Mouse (Mus musculus) liver, embryonic 15.5 days (tissue): ENCODE measurements around the gene Tmem189. TPM values are rescaled to one million over a fixed set of nuclear protein-coding genes. Genes with fewer than 3 reads are reported as not detected.

Source experiments
- ATAC-seq: fragments of 200-750 bp; cut with Nextera tagmentation; 2 replicates; pipeline ENCODE4 v1.8.0; 2017; ENCODE audit warnings: moderate number of reproducible peaks, mild to moderate bottlenecking, moderate library complexity; ENCODE audit not compliant: insufficient read depth
- H3K27ac ChIP-seq: fragments of 300-500 bp; sonication (generic); replicated peaks from 2 replicates; pipeline ENCODE4 v1.5.1; 2015; ENCODE audit warnings: mild to moderate bottlenecking, inconsistent platforms
- H3K27me3 ChIP-seq: fragments of 300-500 bp; sonication (generic); 2 replicates; pipeline ENCODE4 v1.6.1; 2015; ENCODE audit warnings: mild to moderate bottlenecking, inconsistent platforms
- H3K36me3 ChIP-seq: fragments of 300-500 bp; sonication (generic); replicated peaks from 2 replicates; pipeline ENCODE4 v1.6.1; 2015; ENCODE audit warnings: moderate library complexity, mild to moderate bottlenecking, inconsistent platforms
- H3K4me1 ChIP-seq: fragments of 300-500 bp; sonication (generic); replicated peaks from 2 replicates; pipeline ENCODE4 v1.6.1; 2015; ENCODE audit warnings: inconsistent platforms
- H3K4me2 ChIP-seq: fragments of 300-500 bp; sonication (generic); 2 replicates; pipeline ENCODE4 v1.6.1; 2015; ENCODE audit warnings: moderate library complexity, mild to moderate bottlenecking, inconsistent platforms
- H3K4me3 ChIP-seq: fragments of 300-500 bp; sonication (generic); replicated peaks from 2 replicates; pipeline ENCODE4 v1.5.1; 2015; ENCODE audit warnings: mild to moderate bottlenecking, inconsistent platforms
- H3K9ac ChIP-seq: fragments of 300-500 bp; sonication (generic); 2 replicates; pipeline ENCODE4 v1.6.1; 2015; ENCODE audit warnings: moderate library complexity, mild to moderate bottlenecking, inconsistent platforms
- H3K9me3 ChIP-seq: fragments of 300-500 bp; sonication (generic); replicated peaks from 2 replicates; pipeline ENCODE4 v1.6.1; 2016; ENCODE audit warnings: inconsistent platforms
- WGBS: fragments of 180-500 bp; shearing (Covaris S2); methylation state at CpG from one replicate; pipeline ENCODE4 v1.1.7; 2015; ENCODE audit warnings: mixed read lengths; ENCODE audit not compliant: insufficient replicate concordance; 5-methylcytosine and 5-hydroxymethylcytosine counted together
- microRNA-seq: library from miRNA; unstranded; fragments of <30 nt; microRNA quantifications from one replicate; pipeline ENCODE4, GENCODE M21; 2016
- polyA plus RNA-seq: library from polyadenylated mRNA; unstranded; fragments of >200 nt; fragmentation: Nextera tagmentation; extraction: Ambion mirVana; gene quantifications from 2 replicates; pipeline ENCODE4 v1.2.1, GENCODE M21; 2015

Gene Tmem189
- polyA plus RNA-seq, 1 experiment from 2014 or later: 17.4 TPM

GRCm38 (mm10) chr2:167599195-167599594, 90.4 kb downstream of the Tmem189 start:
- no peak overlapping the region for H3K27ac ChIP-seq
- peaks cover 38% of the 10 kb centered on the region for H3K27me3 ChIP-seq
- no peak for ATAC-seq
- 69% methylated on average over 5 of the region's 5 CpGs for WGBS
- no peak overlapping the region for H3K9ac ChIP-seq
- H3K36me3 ChIP-seq: no peaks in the 10 kb centered on the region
- no peaks in the 10 kb centered on the region for H3K9me3 ChIP-seq
- H3K4me1 ChIP-seq: no peaks in the 10 kb centered on the region; the same call in 1 of the 2 replicates
- H3K4me3 ChIP-seq: no peak overlapping the region
- no peak overlapping the region for H3K4me2 ChIP-seq

DNA sequence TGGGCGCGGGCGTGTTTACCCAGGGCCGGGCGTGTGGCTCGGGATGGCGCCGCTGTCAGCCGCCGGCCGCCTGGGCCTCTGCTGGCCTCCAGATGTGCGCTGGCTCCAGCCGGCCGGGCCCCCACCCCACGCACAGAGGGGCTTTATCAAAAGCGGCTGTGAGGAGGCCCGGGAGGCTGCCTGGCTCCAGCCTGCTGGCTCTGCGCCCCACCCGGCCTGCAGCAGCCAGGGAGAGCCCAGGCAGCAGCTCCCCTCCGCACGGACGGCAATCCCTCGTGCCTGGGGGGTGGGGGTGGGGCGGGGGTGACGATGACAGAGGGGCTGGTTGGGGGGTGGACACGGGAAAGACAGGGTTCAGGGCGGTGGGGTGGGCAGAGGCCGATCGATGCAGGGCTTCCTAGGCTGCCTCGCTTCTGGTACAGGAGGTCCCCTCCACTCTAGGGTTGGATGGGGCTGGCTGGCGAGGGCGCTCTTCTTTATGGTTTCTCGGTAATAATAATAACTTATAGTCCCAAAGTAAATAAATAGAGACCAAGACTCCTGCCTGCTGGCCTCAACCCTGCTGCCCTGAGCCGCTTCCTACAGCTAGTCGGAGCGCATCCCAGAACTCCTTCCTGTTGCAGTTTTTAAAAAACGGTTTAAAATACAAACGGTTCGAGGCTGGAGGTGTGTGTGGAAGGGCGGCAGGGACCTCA, 92.0 kb downstream of the Tmem189 start:
- H3K4me2 ChIP-seq: peak overlapping the region; percentile 33
- no peak overlapping the region for H3K27ac ChIP-seq
- H3K4me1 ChIP-seq: no peaks in the 10 kb centered on the region; the same call in 1 of the 2 replicates
- no peaks in the 10 kb centered on the region for H3K9me3 ChIP-seq
- ATAC-seq: no peak
- no peak overlapping the region for H3K9ac ChIP-seq
- H3K4me3 ChIP-seq: no peak overlapping the region
- H3K27me3 ChIP-seq: peaks cover 33% of the 10 kb centered on the region
- 54% methylated on average over 40 of the region's 40 CpGs for WGBS
- no peaks in the 10 kb centered on the region for H3K36me3 ChIP-seq

GRCm38 (mm10) chr2:167596726-167597491, 92.7 kb downstream of the Tmem189 start:
- no peak for ATAC-seq
- Histone ChIP-seq H3K4me2 (peak overlapping the region; percentile 33), H3K4me3 (no peak overlapping the region), H3K9ac (no peak overlapping the region), H3K27me3 (peaks cover 26% of the 10 kb centered on the region), H3K4me1 (no peaks in the 10 kb centered on the region; the same call in 1 of the 2 replicates), H3K27ac (no peak overlapping the region), H3K9me3 (no peaks in the 10 kb centered on the region), H3K36me3 (no peaks in the 10 kb centered on the region)
- 54% methylated on average over 27 of the region's 27 CpGs for WGBS

DNA sequence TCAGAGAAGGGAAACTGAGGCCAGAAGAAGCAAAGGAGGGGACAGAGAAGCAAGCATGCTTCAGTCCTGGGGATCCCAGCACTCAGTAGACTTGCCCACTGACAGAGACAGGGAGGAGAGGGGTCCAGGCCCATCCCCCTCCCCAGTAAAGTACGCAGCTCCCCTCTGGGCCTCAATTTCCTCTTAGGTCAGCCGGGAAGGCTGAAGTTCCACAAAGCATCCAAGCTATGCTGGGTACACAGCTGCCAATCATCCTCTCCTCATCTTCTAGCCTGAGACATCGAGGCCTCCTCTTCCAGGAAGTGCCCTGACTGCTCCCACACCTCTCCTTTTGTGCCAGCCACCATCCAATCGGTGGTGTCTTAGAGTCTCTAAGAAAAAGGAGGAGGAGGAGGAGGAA, 93.4 kb downstream of the Tmem189 start:
- ATAC-seq: no peak
- peaks cover 26% of the 10 kb centered on the region for H3K27me3 ChIP-seq
- H3K4me3 ChIP-seq: no peak overlapping the region
- H3K9me3 ChIP-seq: no peaks in the 10 kb centered on the region
- H3K27ac ChIP-seq: no peak overlapping the region
- H3K9ac ChIP-seq: no peak overlapping the region
- no peaks in the 10 kb centered on the region; the same call in 1 of the 2 replicates for H3K4me1 ChIP-seq
- WGBS: 30% methylated on average over 4 of the region's 4 CpGs
- H3K4me2 ChIP-seq: no peak overlapping the region
- no peaks in the 10 kb centered on the region for H3K36me3 ChIP-seq

GRCm38 (mm10) chr2:167595761-167596171, 93.9 kb downstream of the Tmem189 start:
- H3K36me3 ChIP-seq: no peaks in the 10 kb centered on the region
- 71% methylated on average over 14 of the region's 14 CpGs for WGBS
- no peak overlapping the region for H3K9ac ChIP-seq
- no peaks in the 10 kb centered on the region; the same call in 1 of the 2 replicates for H3K4me1 ChIP-seq
- no peak for ATAC-seq
- no peaks in the 10 kb centered on the region for H3K9me3 ChIP-seq
- no peak overlapping the region for H3K4me3 ChIP-seq
- peaks cover 26% of the 10 kb centered on the region for H3K27me3 ChIP-seq
- no peak overlapping the region for H3K4me2 ChIP-seq
- no peak overlapping the region for H3K27ac ChIP-seq

DNA sequence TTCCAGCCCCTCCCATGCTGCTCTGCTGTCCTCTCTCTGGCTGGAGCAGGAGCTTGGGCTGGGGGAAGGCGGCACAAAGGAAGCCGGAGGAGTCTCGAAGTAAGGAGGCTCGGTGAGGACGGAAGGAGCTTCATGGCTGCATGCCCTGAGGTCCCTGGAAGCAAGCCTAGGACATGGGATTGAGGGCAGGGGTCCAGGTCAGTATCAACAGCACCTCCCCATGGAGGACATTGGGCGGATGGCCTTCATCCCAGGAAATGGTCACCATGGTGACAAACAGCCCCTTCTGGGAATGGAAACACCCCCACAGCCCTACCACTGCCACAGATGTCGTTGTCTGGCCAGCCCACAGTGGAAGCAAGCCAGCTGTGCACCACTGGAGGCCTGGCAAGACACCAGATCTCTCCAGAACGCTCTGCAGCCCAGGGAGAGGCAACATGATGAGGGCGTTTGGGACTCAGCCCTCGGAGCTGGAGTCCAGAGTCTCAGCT, 95.1 kb downstream of the Tmem189 start:
- H3K4me1 ChIP-seq: peaks cover 4% of the 10 kb centered on the region
- no peaks in the 10 kb centered on the region for H3K9me3 ChIP-seq
- no peak overlapping the region for H3K4me3 ChIP-seq
- ATAC-seq: no peak
- no peak overlapping the region for H3K27ac ChIP-seq
- H3K4me2 ChIP-seq: no peak overlapping the region
- no peaks in the 10 kb centered on the region for H3K36me3 ChIP-seq
- WGBS: 59% methylated on average over 10 of the region's 10 CpGs
- H3K9ac ChIP-seq: no peak overlapping the region
- H3K27me3 ChIP-seq: peaks cover 24% of the 10 kb centered on the region

DNA sequence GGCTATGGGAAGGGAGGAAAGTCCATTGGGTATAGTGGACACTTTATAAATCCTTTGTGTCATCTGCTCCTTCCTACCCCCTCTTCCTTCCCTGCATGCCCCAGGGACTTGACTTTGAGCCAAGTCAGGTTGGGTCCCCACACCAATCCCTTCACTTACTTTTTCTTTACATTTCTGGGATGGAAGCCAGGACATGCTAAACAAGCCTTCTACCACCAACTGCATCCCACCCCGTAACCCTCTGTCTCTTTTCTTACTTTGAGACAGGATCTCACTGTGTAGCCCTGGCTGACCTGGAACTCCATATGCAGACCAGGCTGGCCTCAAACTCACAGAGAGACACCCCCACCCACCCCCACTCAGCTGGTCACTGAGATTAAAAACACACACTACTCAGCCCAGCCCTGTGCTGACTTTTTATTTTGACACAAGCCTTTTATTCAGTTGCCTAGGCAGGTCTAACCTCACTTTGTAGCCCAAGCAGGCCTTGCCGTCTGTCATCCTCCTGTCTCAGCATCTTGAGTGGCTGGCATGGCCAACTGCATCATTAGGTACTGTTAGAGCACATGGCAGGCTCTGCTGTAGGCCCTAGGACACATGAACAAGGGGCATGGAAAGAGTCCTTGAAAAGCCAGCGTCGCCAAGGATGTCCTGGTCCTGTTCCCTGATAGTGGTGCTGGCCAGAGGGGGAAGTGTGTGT, 95.9 kb downstream of the Tmem189 start:
- Histone ChIP-seq H3K27ac (no peak overlapping the region), H3K4me3 (no peak overlapping the region), H3K9ac (no peak overlapping the region), H3K36me3 (no peaks in the 10 kb centered on the region), H3K9me3 (no peaks in the 10 kb centered on the region), H3K27me3 (peaks cover 19% of the 10 kb centered on the region), H3K4me1 (peaks cover 12% of the 10 kb centered on the region), H3K4me2 (no peak overlapping the region)
- ATAC-seq: no peak
- WGBS: 64% methylated on average over 4 of the region's 4 CpGs

Small RNA genes lying within 50 kb of the gene (microRNA-seq; reads per million reads assigned to microRNA genes)
- gene Gm22355: not detected

Other genes with a start within 250 kb of the Tmem189 start
- 35.3 and 38.2 TPM in 2 replicates for gene Rnf114, start 197.2 kb downstream of the Tmem189 start, polyA plus RNA-seq
- gene Spata2, start 196.9 kb downstream of the Tmem189 start, polyA plus RNA-seq: 8.1 and 8.3 TPM in 2 replicates
- gene Snai1, start 151.6 kb downstream of the Tmem189 start, polyA plus RNA-seq: 1.6 and 1.9 TPM in 2 replicates
- 187 and 195 TPM in 2 replicates for gene Ube2v1, start 57.7 kb downstream of the Tmem189 start, polyA plus RNA-seq
- gene Gm20431, start 28.3 kb downstream of the Tmem189 start, polyA plus RNA-seq: 0.63 TPM in 1 of 2 replicates, not detected in the other
- gene Cebpb, start 907 bp downstream of the Tmem189 start, polyA plus RNA-seq: 13.0 and 14.0 TPM in 2 replicates
- gene Ptpn1, start 242.2 kb upstream of the Tmem189 start, polyA plus RNA-seq: 25.6 and 31.1 TPM in 2 replicates